Mouse (Mus musculus): ENCODE data around the gene Ncam1. TPM values are rescaled to one million over a fixed set of nuclear protein-coding genes. Genes with fewer than 3 reads are reported as not detected.

The Ncam1 gene
- total and polyA plus RNA-seq, 3 experiments = 0.08 TPM; not detected in 2

DNA sequence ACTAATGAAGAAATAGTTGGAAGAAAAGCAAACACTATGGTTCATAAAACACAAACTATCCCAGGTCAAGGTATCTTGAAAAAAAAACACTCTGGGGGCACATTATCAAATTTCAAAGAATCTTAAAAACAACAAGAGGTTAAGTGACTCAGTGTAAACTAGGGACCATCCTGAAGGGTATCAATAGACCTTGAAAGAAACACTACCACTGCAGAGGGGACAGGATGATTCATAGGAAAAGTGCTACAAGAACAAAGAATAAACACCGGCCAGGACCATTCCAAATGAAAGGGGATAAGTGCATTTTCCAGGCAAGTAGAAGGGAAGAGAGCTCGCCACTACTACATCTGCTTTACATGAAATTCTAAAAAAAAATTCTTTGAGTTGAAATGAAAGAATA lies 32.1 kb downstream of the Ncam1 start:
- no peaks in the 10 kb centered on the region for H3K9me3 ChIP-seq (replicated peaks; ENCODE audit: low read length)
- no peak overlapping the region for H3K9ac ChIP-seq (ENCODE audit: insufficient read depth, low read depth)
- no peaks in the 10 kb centered on the region for H3K79me2 ChIP-seq (replicated peaks; ENCODE audit: control insufficient read depth, extremely low read depth, insufficient read depth, poor library complexity, severe bottlenecking)
- dilution Hi-C loops (cut with MboI; ENCODE audit: extremely low pct_ligation_motif_present, extremely low pct_unique_long_range_greater_than_20kb, low sequenced_read_pairs) (no loop called here), in situ Hi-C loops (cut with MboI; ENCODE audit: low pct_ligation_motif_present, low pct_unique_long_range_greater_than_20kb, low sequenced_read_pairs) (no loop called here)
- no peaks in the 10 kb centered on the region for H3K27me3 ChIP-seq (replicated peaks)
- H3K4me3 ChIP-seq (replicated peaks in 1 of 3; ENCODE audit: low read depth in 2 of 3, low read length in 2 of 3, poor library complexity in 1 of 3) = no peak overlapping the region
- no peaks in the 10 kb centered on the region for H3K4me1 ChIP-seq (ENCODE audit: control insufficient read depth in 1 of 2, insufficient read depth in 2 of 2)
- no peaks in the 10 kb centered on the region for H3K36me3 ChIP-seq (replicated peaks in 1 of 2; ENCODE audit: control insufficient read depth in 1 of 2, insufficient read depth in 1 of 2, low read length in 1 of 2)
- no peak overlapping the region for H3K4me2 ChIP-seq (ENCODE audit: insufficient read depth, low read depth, poor library complexity, severe bottlenecking)
- H3K27ac ChIP-seq (ENCODE audit: insufficient read depth, low read depth) = no peak overlapping the region
- TF ChIP-seq MAX (IDR thresholded peaks at IDR 0.05; ENCODE audit: low read length) (no peak), MXI1 (IDR thresholded peaks at IDR 0.05; ENCODE audit: low read depth, low read length) (no peak), PAX5 (IDR thresholded peaks at IDR 0.05; ENCODE audit: low read length) (no peak), MAZ (IDR thresholded peaks at IDR 0.05; ENCODE audit: low read depth, low read length) (no peak), ZC3H11A (IDR thresholded peaks at IDR 0.05; ENCODE audit: low read depth, low read length) (no peak), JUND (conservative IDR thresholded peaks at IDR 0.05; ENCODE audit: low read depth, low read length) (no peak), USF2 (conservative IDR thresholded peaks at IDR 0.05; ENCODE audit: low read depth, low read length) (no peak)
- DNase-seq (ENCODE audit: extremely low read depth) = no peak

- no peak overlapping the region for H3K9ac ChIP-seq (ENCODE audit: insufficient read depth, low read depth)
- DNase-seq (ENCODE audit: extremely low read depth) = no peak
- no peak overlapping the region for H3K4me3 ChIP-seq (replicated peaks in 1 of 3; ENCODE audit: low read depth in 2 of 3, low read length in 2 of 3, poor library complexity in 1 of 3)
- no peaks in the 10 kb centered on the region for H3K9me3 ChIP-seq (replicated peaks; ENCODE audit: low read length)
- no peaks in the 10 kb centered on the region for H3K36me3 ChIP-seq (replicated peaks in 1 of 2; ENCODE audit: control insufficient read depth in 1 of 2, insufficient read depth in 1 of 2, low read length in 1 of 2)
- H3K79me2 ChIP-seq (replicated peaks; ENCODE audit: control insufficient read depth, extremely low read depth, insufficient read depth, poor library complexity, severe bottlenecking) = no peaks in the 10 kb centered on the region
- no peak for TF ChIP-seq BHLHE40 (IDR thresholded peaks at IDR 0.05; ENCODE audit: low read depth, low read length)
- no peak for TF ChIP-seq ZMIZ1 (IDR thresholded peaks at IDR 0.05; ENCODE audit: low read depth, low read length)
- TF ChIP-seq POLR2AphosphoS2 (IDR thresholded peaks at IDR 0.05; ENCODE audit: low read depth, low read length) = no peak
- TF ChIP-seq JUN (IDR thresholded peaks at IDR 0.05; ENCODE audit: insufficient read depth, low read depth, low read length) = no peak
- TF ChIP-seq SMC3 (IDR thresholded peaks at IDR 0.05; ENCODE audit: low read depth, low read length) = no peak
- TF ChIP-seq CHD1 (IDR thresholded peaks at IDR 0.05; ENCODE audit: low read depth, low read length) = no peak
- no peak for TF ChIP-seq JUND (conservative IDR thresholded peaks at IDR 0.05; ENCODE audit: low read depth, low read length)
- TF ChIP-seq MAZ (IDR thresholded peaks at IDR 0.05; ENCODE audit: low read depth, low read length) = no peak
- TF ChIP-seq USF1 (IDR thresholded peaks at IDR 0.05; ENCODE audit: low read depth, low read length) = no peak
- no peak overlapping the region for H3K4me2 ChIP-seq (ENCODE audit: insufficient read depth, low read depth, poor library complexity, severe bottlenecking)
- H3K4me1 ChIP-seq (ENCODE audit: control insufficient read depth in 1 of 2, insufficient read depth in 2 of 2) = no peaks in the 10 kb centered on the region
- in situ Hi-C loops (cut with MboI; ENCODE audit: low pct_ligation_motif_present, low pct_unique_long_range_greater_than_20kb, low sequenced_read_pairs) (no loop called here), dilution Hi-C loops (cut with MboI; ENCODE audit: extremely low pct_ligation_motif_present, extremely low pct_unique_long_range_greater_than_20kb, low sequenced_read_pairs) (no loop called here)
- H3K27me3 ChIP-seq (replicated peaks) = no peaks in the 10 kb centered on the region
- H3K27ac ChIP-seq (ENCODE audit: insufficient read depth, low read depth) = no peak overlapping the region
Observed at GRCm38 (mm10) chr9:49760571-49760970, 38.2 kb downstream of the Ncam1 start.

- Histone ChIP-seq H3K4me3 (replicated peaks in 1 of 3; ENCODE audit: low read depth in 2 of 3, low read length in 2 of 3, poor library complexity in 1 of 3) (no peak overlapping the region), H3K27me3 (replicated peaks) (no peaks in the 10 kb centered on the region), H3K4me2 (ENCODE audit: insufficient read depth, low read depth, poor library complexity, severe bottlenecking) (no peak overlapping the region), H3K36me3 (replicated peaks in 1 of 2; ENCODE audit: control insufficient read depth in 1 of 2, insufficient read depth in 1 of 2, low read length in 1 of 2) (no peaks in the 10 kb centered on the region), H3K27ac (ENCODE audit: insufficient read depth, low read depth) (no peak overlapping the region), H3K9ac (ENCODE audit: insufficient read depth, low read depth) (no peak overlapping the region), H3K9me3 (replicated peaks; ENCODE audit: low read length) (no peaks in the 10 kb centered on the region), H3K79me2 (replicated peaks; ENCODE audit: control insufficient read depth, extremely low read depth, insufficient read depth, poor library complexity, severe bottlenecking) (no peaks in the 10 kb centered on the region), H3K4me1 (ENCODE audit: control insufficient read depth in 1 of 2, insufficient read depth in 2 of 2) (no peaks in the 10 kb centered on the region)
- DNase-seq (ENCODE audit: extremely low read depth) = no peak
- in situ Hi-C loops (cut with MboI; ENCODE audit: low pct_ligation_motif_present, low pct_unique_long_range_greater_than_20kb, low sequenced_read_pairs) = no loop called here
- TF ChIP-seq JUN (IDR thresholded peaks at IDR 0.05; ENCODE audit: insufficient read depth, low read depth, low read length) = no peak
- TF ChIP-seq RCOR1 (conservative IDR thresholded peaks at IDR 0.05; ENCODE audit: low read depth, low read length) = no peak
- TF ChIP-seq E2F4 (IDR thresholded peaks at IDR 0.05; ENCODE audit: insufficient replicate concordance, low read depth, low read length) = no peak
- no peak for TF ChIP-seq MYC (IDR thresholded peaks at IDR 0.05; ENCODE audit: low read depth, low read length)
- dilution Hi-C loops (cut with MboI; ENCODE audit: extremely low pct_ligation_motif_present, extremely low pct_unique_long_range_greater_than_20kb, low sequenced_read_pairs) = no loop called here
Observed at GRCm38 (mm10) chr9:49758436-49758835, 40.3 kb downstream of the Ncam1 start.
